Mouse (Mus musculus): Measurements from ENCODE around the gene Ptgdr2. TPM values are rescaled to one million over a fixed set of nuclear protein-coding genes. Genes with fewer than 3 reads are reported as not detected.

The Ptgdr2 gene
- under 1 TPM in 1 of 2 experiments, not detected in 1; 0.14 TPM for total RNA-seq (2021)
- long read RNA-seq, experiment 1 = 0 reads
- long read RNA-seq, experiment 2 = 0 reads

GRCm38 (mm10) chr19:10937110-10937563, at the start of gene Ptgdr2:
Gene Ptgdr2, plus strand, starts transcription at chr19:10937160.
- no peak for DNase-seq

- DNase-seq = no peak
Observed at GRCm38 (mm10) chr19:10892201-10892600, 44.8 kb upstream of the Ptgdr2 start.

GRCm38 (mm10) chr19:10895016-10895528, 41.9 kb upstream of the Ptgdr2 start, which contains the start of gene Prpf19:
Gene Prpf19, plus strand, starts transcription at chr19:10895231.
- peak; percentile 97 for DNase-seq

- peak; percentile 23 for DNase-seq
Observed at GRCm38 (mm10) chr19:10895708-10896107, 41.3 kb upstream of the Ptgdr2 start.

- DNase-seq = no peak
Observed at GRCm38 (mm10) chr19:10896849-10897248, 40.1 kb upstream of the Ptgdr2 start.

GRCm38 (mm10) chr19:10897491-10897890, 39.5 kb upstream of the Ptgdr2 start:
- no peak for DNase-seq

GRCm38 (mm10) chr19:10900315-10900714, 36.6 kb upstream of the Ptgdr2 start:
- peak; percentile 62 for DNase-seq

GRCm38 (mm10) chr19:10901046-10901445, 35.9 kb upstream of the Ptgdr2 start:
- no peak for DNase-seq

- no peak for DNase-seq
Observed at GRCm38 (mm10) chr19:10904512-10904911, 32.4 kb upstream of the Ptgdr2 start.

GRCm38 (mm10) chr19:10904927-10905727, 31.8 kb upstream of the Ptgdr2 start:
- peak; percentile 58 for DNase-seq

- no peak for DNase-seq
Observed at GRCm38 (mm10) chr19:10905728-10906000, 31.3 kb upstream of the Ptgdr2 start.

GRCm38 (mm10) chr19:10907891-10908290, 29.1 kb upstream of the Ptgdr2 start:
- peak; percentile 47 for DNase-seq

GRCm38 (mm10) chr19:10909087-10909721, 27.8 kb upstream of the Ptgdr2 start:
- DNase-seq = no peak

- DNase-seq = no peak
Observed at GRCm38 (mm10) chr19:10914291-10914690, 22.7 kb upstream of the Ptgdr2 start.

- no peak for DNase-seq
Observed at GRCm38 (mm10) chr19:10914870-10915269, 22.1 kb upstream of the Ptgdr2 start.

GRCm38 (mm10) chr19:10916506-10916905, 20.5 kb upstream of the Ptgdr2 start:
- DNase-seq = no peak

GRCm38 (mm10) chr19:10918321-10918991, 18.5 kb upstream of the Ptgdr2 start:
- DNase-seq = no peak

GRCm38 (mm10) chr19:10920532-10920931, 16.4 kb upstream of the Ptgdr2 start, which contains the start of gene Zp1:
Gene Zp1, minus strand, starts transcription at chr19:10920632.
- DNase-seq = no peak

GRCm38 (mm10) chr19:10921058-10921457, 15.9 kb upstream of the Ptgdr2 start:
- DNase-seq = no peak

GRCm38 (mm10) chr19:10924220-10924619, 12.7 kb upstream of the Ptgdr2 start:
- no peak for DNase-seq

GRCm38 (mm10) chr19:10926123-10926621, 10.8 kb upstream of the Ptgdr2 start:
- no peak for DNase-seq

- DNase-seq = no peak
Observed at GRCm38 (mm10) chr19:10926666-10927065, 10.3 kb upstream of the Ptgdr2 start.

GRCm38 (mm10) chr19:10930641-10931040, 6.3 kb upstream of the Ptgdr2 start:
- no peak for DNase-seq
